In genomic region chr2:79130660-79131059, GRCm38 (mm10) we compare ENCODE assay signal across 23 mouse cellular contexts.
DNase-seq lines count a peak whose midpoint lies in the region; ATAC-seq and TF ChIP-seq lines count a peak whose summit lies in the region.
"Had no signal": no experiment of that assay in that cellular context is flagged by ENCODE, and none has a peak within 500 bp of the region (broad histone marks: within the 10 kb centered on the region; RNA-seq: fewer than 3 reads in every experiment).

No protein-coding gene starts in this region.

- no peaks in the 10 kb centered on the region for H3K27me3 ChIP-seq in lung, postnatal 0 days (replicated peaks; ENCODE audit: insufficient read depth, low read length)
- H3K27me3 ChIP-seq in liver, embryonic 15.5 days = no peaks in the 10 kb centered on the region
- H3K27me3 ChIP-seq: forebrain, embryonic 13.5 days; heart, embryonic 12.5 days; hindbrain, embryonic 12.5 days had no signal

- H3K4me1 ChIP-seq in lung, postnatal 0 days (ENCODE audit: insufficient read depth, low read depth, low read length) = no peaks in the 10 kb centered on the region
- peaks cover 62% of the 10 kb centered on the region for H3K4me1 ChIP-seq in liver, embryonic 15.5 days (replicated peaks)
- H3K4me1 ChIP-seq: embryonic facial prominence, embryonic 10.5 days; heart, embryonic 12.5 days; hindbrain, embryonic 12.5 days had no signal

- peak; percentile 55 for ATAC-seq in frontal cortex, adult (ENCODE audit: low TSS enrichment)
- no peak; the same call in 1 of the 2 replicates for ATAC-seq in lung, postnatal 0 days
- no peak for ATAC-seq in liver, embryonic 15.5 days (ENCODE audit: insufficient read depth)
- ATAC-seq: forebrain, embryonic 13.5 days; forebrain, postnatal 0 days; hindbrain, embryonic 16.5 days; inflammation-experienced regulatory T-cells, adult 6 months had no signal

- no peaks in the 10 kb centered on the region for H3K36me3 ChIP-seq in lung, postnatal 0 days (ENCODE audit: insufficient read depth, low read length)
- no peaks in the 10 kb centered on the region for H3K36me3 ChIP-seq in liver, embryonic 15.5 days (replicated peaks)
- H3K36me3 ChIP-seq: embryonic facial prominence, embryonic 10.5 days; heart, embryonic 12.5 days; hindbrain, embryonic 12.5 days had no signal

- TF ChIP-seq EP300 in lung, postnatal 0 days (IDR thresholded peaks at IDR 0.05) = 0 out of 2 replicates have a peak, but pooled peaks have one; percentile 25

- TF ChIP-seq CTCF in lung, postnatal 0 days (IDR thresholded peaks at IDR 0.05) = no peak

- DNase-seq in frontal cortex, postnatal 14 days (ENCODE audit: low spot score in 2 of 2) = no peak
- peak; percentile 20 for DNase-seq in lung, postnatal 0 days (ENCODE audit: low spot score)
- no peak for DNase-seq in lung, postnatal 4 days
- no peak for DNase-seq in cerebellum, adult 11 months
- DNase-seq in frontal cortex, postnatal 36 days (ENCODE audit: low spot score in 2 of 2) = no peak
- DNase-seq in cerebellum, adult 8-10 months = no peak
- DNase-seq: adrenal gland, adult 2 months; adrenal gland, postnatal 25 days; cerebellum, adult 9-10 months; cerebellum, postnatal 36 days; forebrain, postnatal 0 days; gastrocnemius, postnatal 10 days; heart, adult 2 months; heart, postnatal 10 days; heart, postnatal 4 days had no signal

- H3K27ac ChIP-seq in lung, postnatal 0 days (ENCODE audit: low read length) = no peak overlapping the region
- peak overlapping the region; percentile 81; the same call in 1 of the 2 replicates for H3K27ac ChIP-seq in liver, embryonic 15.5 days (replicated peaks)
- H3K27ac ChIP-seq: embryonic facial prominence, embryonic 10.5 days; forebrain, embryonic 13.5 days; heart, adult 2 months; hindbrain, embryonic 12.5 days had no signal

- 54% methylated on average over 7 of the region's 7 CpGs for WGBS in lung, postnatal 0 days
- 78% methylated on average over 7 of the region's 7 CpGs for WGBS in liver, embryonic 15.5 days (ENCODE audit: insufficient replicate concordance)

- no peaks in the 10 kb centered on the region for H3K9me3 ChIP-seq in lung, postnatal 0 days (ENCODE audit: low read length)
- H3K9me3 ChIP-seq in liver, embryonic 15.5 days (replicated peaks) = no peaks in the 10 kb centered on the region
- H3K9me3 ChIP-seq: embryonic facial prominence, embryonic 10.5 days; forebrain, embryonic 13.5 days; heart, embryonic 12.5 days; hindbrain, embryonic 12.5 days had no signal

- H3K4me2 ChIP-seq in lung, postnatal 0 days (replicated peaks; ENCODE audit: low read depth, low read length) = no peak overlapping the region
- H3K4me2 ChIP-seq in liver, embryonic 15.5 days = no peak overlapping the region
- H3K4me2 ChIP-seq: forebrain, embryonic 13.5 days; heart, embryonic 12.5 days; hindbrain, embryonic 12.5 days had no signal

- H3K4me3 ChIP-seq in lung, postnatal 0 days (ENCODE audit: low read depth, low read length) = no peak overlapping the region
- no peak overlapping the region for H3K4me3 ChIP-seq in liver, embryonic 15.5 days (replicated peaks)
- H3K4me3 ChIP-seq: embryonic facial prominence, embryonic 10.5 days; forebrain, embryonic 13.5 days; heart, adult 2 months; heart, embryonic 12.5 days; hindbrain, embryonic 12.5 days had no signal

- H3K9ac ChIP-seq in lung, postnatal 0 days (replicated peaks; ENCODE audit: low read depth) = no peak overlapping the region
- no peak overlapping the region for H3K9ac ChIP-seq in liver, embryonic 15.5 days
- H3K9ac ChIP-seq: forebrain, embryonic 13.5 days; forebrain, postnatal 0 days; heart, embryonic 12.5 days; hindbrain, embryonic 12.5 days had no signal
